Mouse (Mus musculus) lung, postnatal 0 days (tissue): ENCODE data around the gene Gng3. TPM values are rescaled to one million over a fixed set of nuclear protein-coding genes. Genes with fewer than 3 reads are reported as not detected.

Source experiments
- ATAC-seq: fragments of 200-750 bp; cut with Nextera tagmentation; 2 replicates; pipeline ENCODE4 v1.8.0; 2017; ENCODE audit warnings: moderate library complexity
- DNase-seq: peaks from one replicate; pipeline ENCODE4 v3.0.0-alpha.2; 2016; ENCODE audit warnings: low spot score
- H3K27ac ChIP-seq: fragments of 300-500 bp; sonication (generic); 2 replicates; pipeline ENCODE4 v1.5.1; 2014; ENCODE audit warnings: antibody characterized with exemption, mild to moderate bottlenecking, low read length, mixed read lengths
- H3K27me3 ChIP-seq: fragments of 300-500 bp; sonication (generic); replicated peaks from 2 replicates; pipeline ENCODE4 v1.6.1; 2014; ENCODE audit warnings: low read length, mixed read lengths; ENCODE audit not compliant: insufficient read depth
- H3K36me3 ChIP-seq: fragments of 300-500 bp; sonication (generic); 2 replicates; pipeline ENCODE4 v1.6.1; 2014; ENCODE audit warnings: low read length, mixed read lengths; ENCODE audit not compliant: insufficient read depth
- H3K4me1 ChIP-seq: fragments of 300-500 bp; sonication (generic); 2 replicates; pipeline ENCODE4 v1.6.1; 2014; ENCODE audit warnings: antibody characterized with exemption, low read depth, low read length, mixed read lengths; ENCODE audit not compliant: insufficient read depth
- H3K4me2 ChIP-seq: fragments of 300-500 bp; sonication (generic); replicated peaks from 2 replicates; pipeline ENCODE4 v1.6.1; 2014; ENCODE audit warnings: low read depth, mild to moderate bottlenecking, low read length, moderate library complexity, mixed read lengths
- H3K4me3 ChIP-seq: fragments of 300-500 bp; sonication (generic); 2 replicates; pipeline ENCODE4 v1.5.1; 2014; ENCODE audit warnings: low read depth, low read length
- H3K9ac ChIP-seq: fragments of 300-500 bp; sonication (generic); replicated peaks from 2 replicates; pipeline ENCODE4 v1.6.1; 2014; ENCODE audit warnings: low read depth, mild to moderate bottlenecking
- H3K9me3 ChIP-seq: fragments of 300-500 bp; sonication (generic); 2 replicates; pipeline ENCODE4 v1.6.1; 2016; ENCODE audit warnings: low read length, mixed read lengths
- CTCF ChIP-seq: IDR thresholded peaks from 2 replicates; pipeline ENCODE4 v1.5.1; 2016; ENCODE audit warnings: antibody characterized with exemption, mild to moderate bottlenecking
- EP300 ChIP-seq: IDR thresholded peaks from 2 replicates; pipeline ENCODE4 v1.6.1; 2016; ENCODE audit warnings: antibody characterized with exemption, mild to moderate bottlenecking, control low read depth
- WGBS: fragments of 180-500 bp; shearing (Covaris S2); extraction: QIAGEN DNeasy Blood & Tissue Kit; methylation state at CpG from one replicate; pipeline ENCODE4 v1.1.7; 2014; 5-methylcytosine and 5-hydroxymethylcytosine counted together
- polyA plus RNA-seq: library from polyadenylated mRNA; unstranded; fragments of >200 nt; fragmentation: Nextera tagmentation; extraction: Ambion mirVana; gene quantifications from 2 replicates; pipeline ENCODE4 v1.2.1, GENCODE M21; 2015

Gng3 gene
- polyA plus RNA-seq, 1 experiment from 2014 or later, result 0.35 TPM

- 81% methylated on average over 6 of the region's 6 CpGs for WGBS
- Histone ChIP-seq H3K27ac (no peak overlapping the region), H3K4me3 (no peak overlapping the region)
Measured at GRCm38 (mm10) chr19:8864265-8864664, 25.3 kb upstream of the Gng3 start.

GRCm38 (mm10) chr19:8859018-8859417, 20.0 kb upstream of the Gng3 start:
- TF ChIP-seq EP300, result no peak
- peak; percentile 63 for TF ChIP-seq CTCF
- 27% methylated on average over 1 of the region's 1 CpGs for WGBS

More at GRCm38 (mm10) chr19:8864265-8864664, 25.3 kb upstream of the Gng3 start:
- ATAC-seq, result no peak
- Histone ChIP-seq H3K9me3 (no peaks in the 10 kb centered on the region), H3K27me3 (no peaks in the 10 kb centered on the region), H3K9ac (no peak overlapping the region), H3K4me2 (no peak overlapping the region), H3K4me1 (no peaks in the 10 kb centered on the region), H3K36me3 (no peaks in the 10 kb centered on the region)
- DNase-seq, result no peak
- TF ChIP-seq CTCF (no peak), EP300 (no peak)

GRCm38 (mm10) chr19:8857689-8858088, 18.7 kb upstream of the Gng3 start:
- H3K9ac ChIP-seq, result no peak overlapping the region
- H3K36me3 ChIP-seq, result no peaks in the 10 kb centered on the region
- H3K4me1 ChIP-seq, result no peaks in the 10 kb centered on the region
- no peak overlapping the region for H3K4me3 ChIP-seq
- 36% methylated on average over 4 of the region's 4 CpGs for WGBS
- no peak overlapping the region for H3K4me2 ChIP-seq
- no peaks in the 10 kb centered on the region for H3K27me3 ChIP-seq
- ATAC-seq (peak; percentile 62; the same call in 1 of the 2 replicates), DNase-seq (peak; percentile 81)
- H3K9me3 ChIP-seq, result no peaks in the 10 kb centered on the region
- H3K27ac ChIP-seq, result no peak overlapping the region
- TF ChIP-seq EP300 (no peak), CTCF (peak; percentile 79)

More at GRCm38 (mm10) chr19:8859018-8859417, 20.0 kb upstream of the Gng3 start:
- Histone ChIP-seq H3K27me3 (no peaks in the 10 kb centered on the region), H3K4me1 (no peaks in the 10 kb centered on the region), H3K27ac (no peak overlapping the region), H3K4me2 (no peak overlapping the region), H3K9me3 (no peaks in the 10 kb centered on the region), H3K36me3 (no peaks in the 10 kb centered on the region), H3K4me3 (no peak overlapping the region), H3K9ac (no peak overlapping the region)
- DNase-seq (no peak), ATAC-seq (no peak)

GRCm38 (mm10) chr19:8853117-8853516, 14.1 kb upstream of the Gng3 start:
- ATAC-seq, result no peak
- TF ChIP-seq CTCF (no peak), EP300 (no peak)
- Histone ChIP-seq H3K4me2 (no peak overlapping the region), H3K9ac (no peak overlapping the region), H3K27me3 (no peaks in the 10 kb centered on the region), H3K9me3 (no peaks in the 10 kb centered on the region), H3K4me3 (no peak overlapping the region), H3K4me1 (no peaks in the 10 kb centered on the region), H3K27ac (no peak overlapping the region), H3K36me3 (no peaks in the 10 kb centered on the region)
- DNase-seq, result no peak
- WGBS, result 86% methylated on average over 3 of the region's 3 CpGs

GRCm38 (mm10) chr19:8852236-8852928, 13.4 kb upstream of the Gng3 start:
- WGBS, result 47% methylated on average over 10 of the region's 10 CpGs
- DNase-seq, result no peak

GRCm38 (mm10) chr19:8851639-8852038, 12.6 kb upstream of the Gng3 start:
- TF ChIP-seq EP300, result no peak
- peak; percentile 49 for TF ChIP-seq CTCF
- no peak overlapping the region for H3K4me3 ChIP-seq

More at GRCm38 (mm10) chr19:8852236-8852928, 13.4 kb upstream of the Gng3 start:
- no peaks in the 10 kb centered on the region for H3K9me3 ChIP-seq
- no peaks in the 10 kb centered on the region for H3K27me3 ChIP-seq
- 0 out of 2 replicates have a peak, but pooled peaks have one; percentile 11 for ATAC-seq
- no peak overlapping the region for H3K27ac ChIP-seq
- no peaks in the 10 kb centered on the region for H3K4me1 ChIP-seq
- no peak for TF ChIP-seq CTCF
- TF ChIP-seq EP300, result no peak
- 0 out of 2 replicates have a peak overlapping the region, but pooled peaks have one; percentile 1 for H3K4me2 ChIP-seq
- H3K4me3 ChIP-seq, result no peak overlapping the region
- H3K9ac ChIP-seq, result no peak overlapping the region
- peaks cover 3% of the 10 kb centered on the region; the same call in 1 of the 2 replicates for H3K36me3 ChIP-seq

More at GRCm38 (mm10) chr19:8851639-8852038, 12.6 kb upstream of the Gng3 start:
- Histone ChIP-seq H3K27me3 (no peaks in the 10 kb centered on the region), H3K27ac (no peak overlapping the region), H3K4me1 (no peaks in the 10 kb centered on the region), H3K9me3 (no peaks in the 10 kb centered on the region), H3K4me2 (0 out of 2 replicates have a peak overlapping the region, but pooled peaks have one; percentile 1), H3K36me3 (peaks cover 10% of the 10 kb centered on the region; the same call in 1 of the 2 replicates), H3K9ac (no peak overlapping the region)
- WGBS, result 32% methylated on average over 7 of the region's 7 CpGs
- peak; percentile 36 for DNase-seq
- ATAC-seq, result peak; percentile 52
